Mouse (Mus musculus) erythroblast, embryonic 14.5 days (primary cell): Measurements from ENCODE around the gene Eif3j1. TPM values are rescaled to one million over a fixed set of nuclear protein-coding genes. Genes with fewer than 3 reads are reported as not detected.
"Not testable (repeated sequence)": the region's sequence is repeated elsewhere in the genome, so short reads cannot be mapped to it uniquely, and the experiment has no call there.

ENCODE experiments used
- H3K27me3 ChIP-seq: 2 replicates; pipeline ENCODE4 v1.6.1; 2012; ENCODE audit warnings: inconsistent platforms; ENCODE audit not compliant: control insufficient read depth
- H3K36me3 ChIP-seq: 2 replicates; pipeline ENCODE4 v1.6.1; 2012; ENCODE audit warnings: mild to moderate bottlenecking, inconsistent platforms; ENCODE audit not compliant: control insufficient read depth
- H3K4me1 ChIP-seq: 2 replicates; pipeline ENCODE4 v1.6.1; 2012; ENCODE audit warnings: inconsistent platforms; ENCODE audit not compliant: control insufficient read depth
- H3K4me3 ChIP-seq: replicated peaks from 2 replicates; pipeline ENCODE3; 2012; ENCODE audit warnings: moderate library complexity, mild to moderate bottlenecking, inconsistent platforms
- H3K9me3 ChIP-seq: 2 replicates; pipeline ENCODE4 v1.6.1; 2012; ENCODE audit warnings: low read length, inconsistent platforms, mixed read lengths; ENCODE audit not compliant: control insufficient read depth
- GATA1 ChIP-seq: IDR thresholded peaks from 2 replicates; pipeline ENCODE4 v1.6.1; 2012; ENCODE audit warnings: low read length, inconsistent platforms, mixed read lengths
- TAL1 ChIP-seq: IDR thresholded peaks from 3 replicates; pipeline ENCODE4 v1.6.1; 2012; ENCODE audit warnings: low read length, inconsistent platforms, mixed read lengths
- polyA plus RNA-seq: library from polyadenylated mRNA; stranded (reverse); fragments of >175 nt; gene quantifications from 2 replicates; pipeline ENCODE4 v1.2.3, GENCODE M21; 2012

The Eif3j1 gene
- 23.2 and 31.3 TPM in 2 replicates for polyA plus RNA-seq

- H3K9me3 ChIP-seq: no peaks in the 10 kb centered on the region
- H3K27me3 ChIP-seq: no peaks in the 10 kb centered on the region
- TF ChIP-seq GATA1 (no peak), TAL1 (no peak)
- H3K4me3 ChIP-seq: peak within 1 kb of the TSS; percentile 99
- peaks cover 27% of the 10 kb centered on the region for H3K36me3 ChIP-seq
- peaks cover 32% of the 10 kb centered on the region for H3K4me1 ChIP-seq
These were observed at the start of gene Eif3j1 for GRCm38 (mm10) chr2:122027862-122028755. TSS of gene Eif3j1 (plus strand) at chr2:122028546.

- TF ChIP-seq GATA1 (no peak), TAL1 (no peak)
- H3K9me3 ChIP-seq: no peaks in the 10 kb centered on the region
- no peak overlapping the region for H3K4me3 ChIP-seq
- no peaks in the 10 kb centered on the region for H3K27me3 ChIP-seq
- H3K4me1 ChIP-seq: no peaks in the 10 kb centered on the region
- H3K36me3 ChIP-seq: peaks cover 84% of the 10 kb centered on the region
These were observed 32.6 kb upstream of the Eif3j1 start for GRCm38 (mm10) chr2:121995738-121996137.

DNA sequence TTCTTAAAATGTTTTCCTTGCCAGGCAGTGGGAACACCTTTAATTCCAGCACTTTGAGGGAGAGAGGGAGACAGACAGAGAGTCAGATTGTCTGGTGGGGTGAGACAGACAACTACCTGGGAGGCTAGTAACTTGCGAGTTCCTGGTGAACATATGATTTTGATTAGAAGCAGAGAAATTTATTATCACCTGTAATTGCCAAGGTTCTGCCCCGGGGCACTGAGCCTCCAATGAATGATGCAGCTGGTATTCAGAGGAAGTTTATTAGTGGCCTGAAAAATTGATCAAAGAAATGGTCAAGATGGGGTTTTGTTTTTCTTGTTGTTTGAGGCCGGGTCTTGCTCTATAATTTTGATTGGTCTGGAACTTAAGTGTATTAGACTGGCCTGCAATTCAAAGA lies 19.5 kb upstream of the Eif3j1 start:
- TF ChIP-seq TAL1: no peak
- no peak for TF ChIP-seq GATA1
- no peaks in the 10 kb centered on the region for H3K27me3 ChIP-seq
- H3K4me1 ChIP-seq: no peaks in the 10 kb centered on the region
- no peak overlapping the region for H3K4me3 ChIP-seq
- H3K9me3 ChIP-seq: no peaks in the 10 kb centered on the region
- peaks cover 71% of the 10 kb centered on the region for H3K36me3 ChIP-seq

- Histone ChIP-seq H3K27me3 (no peaks in the 10 kb centered on the region), H3K9me3 (no peaks in the 10 kb centered on the region), H3K4me1 (no peaks in the 10 kb centered on the region), H3K36me3 (peaks cover 69% of the 10 kb centered on the region), H3K4me3 (no peak overlapping the region)
- no peak for TF ChIP-seq TAL1
- no peak for TF ChIP-seq GATA1
These were observed 16.9 kb upstream of the Eif3j1 start for GRCm38 (mm10) chr2:122011441-122011840.

- H3K36me3 ChIP-seq: peaks cover 32% of the 10 kb centered on the region
- TF ChIP-seq GATA1 (no peak), TAL1 (no peak)
- no peak overlapping the region for H3K4me3 ChIP-seq
- H3K9me3 ChIP-seq: no peaks in the 10 kb centered on the region
- H3K4me1 ChIP-seq: no peaks in the 10 kb centered on the region
- H3K27me3 ChIP-seq: no peaks in the 10 kb centered on the region
These were observed 9.6 kb upstream of the Eif3j1 start for GRCm38 (mm10) chr2:122018705-122019104.

DNA sequence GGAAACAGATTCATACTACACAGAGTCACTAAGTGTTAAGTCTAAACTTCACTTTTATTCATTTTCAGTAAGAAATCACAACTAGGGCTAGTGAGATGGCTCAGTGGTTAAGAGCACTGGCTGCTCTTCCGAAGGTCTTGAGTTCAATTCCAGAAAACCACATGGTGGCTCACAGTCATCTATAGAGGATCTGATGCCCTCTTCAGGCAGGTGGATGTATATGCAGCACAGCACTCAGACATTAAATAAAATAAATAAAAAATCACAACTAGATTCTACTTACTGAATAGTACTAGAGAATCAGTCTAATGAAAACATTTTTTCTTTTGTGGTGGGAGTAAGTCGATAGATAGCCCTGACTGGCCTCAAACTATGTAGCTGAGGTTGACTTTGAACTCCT lies 6.1 kb upstream of the Eif3j1 start:
- Histone ChIP-seq H3K27me3 (no peaks in the 10 kb centered on the region), H3K36me3 (peaks cover 6% of the 10 kb centered on the region), H3K4me3 (no peak overlapping the region), H3K9me3 (no peaks in the 10 kb centered on the region), H3K4me1 (peaks cover 16% of the 10 kb centered on the region)
- TF ChIP-seq TAL1: no peak
- TF ChIP-seq GATA1: no peak

GRCm38 (mm10) chr2:122027091-122027490 lies 1.3 kb upstream of the Eif3j1 start:
- H3K4me3 ChIP-seq: peak overlapping the region; percentile 99
- peaks cover 25% of the 10 kb centered on the region for H3K4me1 ChIP-seq
- not testable (repeated sequence) for H3K27me3 ChIP-seq, H3K9me3 ChIP-seq
- H3K36me3 ChIP-seq: peaks cover 17% of the 10 kb centered on the region

DNA sequence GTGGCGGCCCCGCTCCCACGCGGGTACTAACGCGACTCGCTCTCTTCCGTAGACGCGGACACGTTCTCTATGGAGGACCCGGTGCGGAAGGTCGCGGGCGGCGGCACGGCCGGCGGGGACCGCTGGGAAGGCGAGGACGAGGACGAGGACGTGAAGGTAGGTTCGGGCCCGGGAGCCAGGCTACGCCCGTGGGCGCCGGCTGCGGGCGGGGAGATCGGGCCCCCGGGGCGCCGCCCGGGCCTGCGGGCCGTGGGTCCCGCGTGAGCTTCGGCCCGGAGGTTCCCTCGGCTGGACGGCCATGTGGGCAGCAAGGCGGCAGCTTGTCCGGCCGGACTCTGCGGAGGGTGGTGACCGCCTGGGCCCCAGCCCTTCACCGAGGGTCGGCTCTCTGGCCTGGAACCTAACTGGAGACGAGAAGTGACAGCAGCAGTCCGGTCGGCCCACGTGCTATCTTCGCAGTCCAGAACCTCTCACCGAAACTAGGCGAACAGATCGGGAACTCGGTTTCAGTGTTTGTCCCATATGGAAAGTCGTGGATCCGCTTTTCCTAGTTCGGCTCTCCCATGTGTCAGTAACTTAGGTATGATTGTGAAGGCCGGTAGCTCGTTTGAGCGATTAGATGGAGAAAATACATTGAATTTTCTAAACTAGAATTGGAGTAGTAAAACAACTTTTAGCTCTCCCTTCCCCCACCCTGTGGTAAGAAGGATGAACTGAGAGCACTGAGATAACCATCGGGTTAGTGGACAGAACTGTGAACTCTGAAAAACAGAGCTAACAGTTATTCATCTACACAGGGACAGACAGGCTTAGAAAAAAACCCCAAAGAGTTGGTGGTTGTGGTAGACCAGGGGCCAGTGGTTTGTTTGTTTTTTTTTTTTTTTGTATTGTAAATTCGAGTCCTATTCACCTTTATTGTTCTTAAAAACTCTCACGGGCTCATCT lies 682 bp downstream of the Eif3j1 start:
- peak overlapping the region; percentile 99 for H3K4me3 ChIP-seq
- no peak; the same call in 1 of the 2 replicates for TF ChIP-seq GATA1
- TF ChIP-seq TAL1: no peak
- peaks cover 36% of the 10 kb centered on the region for H3K36me3 ChIP-seq
- no peaks in the 10 kb centered on the region for H3K27me3 ChIP-seq
- H3K9me3 ChIP-seq: no peaks in the 10 kb centered on the region
- peaks cover 39% of the 10 kb centered on the region for H3K4me1 ChIP-seq

DNA sequence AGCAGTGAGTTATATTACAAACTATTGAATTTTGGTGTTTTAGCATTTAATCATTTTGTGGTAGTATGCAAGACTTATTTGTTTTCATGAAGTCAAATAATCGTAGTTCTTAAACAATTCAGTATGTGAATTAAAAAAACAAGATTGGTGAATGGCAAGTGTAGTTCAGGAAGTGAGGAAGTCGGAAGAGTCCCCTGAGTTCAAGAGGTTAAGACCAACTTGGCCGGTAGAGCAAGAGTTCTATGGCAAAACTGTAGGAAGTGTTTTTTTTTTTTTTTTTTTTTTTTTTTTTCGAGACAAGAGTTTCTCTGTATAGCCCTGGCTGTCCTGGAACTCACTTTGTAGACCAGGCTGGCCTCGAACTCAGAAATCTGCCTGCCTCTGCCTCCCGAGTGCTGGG lies 3.6 kb downstream of the Eif3j1 start:
- no peak for TF ChIP-seq TAL1
- TF ChIP-seq GATA1: no peak
- peaks cover 54% of the 10 kb centered on the region for H3K4me1 ChIP-seq

More for the DNA sequence above, 3.6 kb downstream of the Eif3j1 start:
- H3K9me3 ChIP-seq: no peaks in the 10 kb centered on the region
- peaks cover 65% of the 10 kb centered on the region for H3K36me3 ChIP-seq
- H3K4me3 ChIP-seq: no peak overlapping the region
- no peaks in the 10 kb centered on the region for H3K27me3 ChIP-seq
